Mouse (Mus musculus) small intestine, adult 2 months (tissue): ENCODE measurements at regions not wholly inside any gene's neighbourhood (a gene's known extent, or its start where the extent isn't known, plus 50 kb on each side); places are given as distances from the start of the nearest gene placed in this dataset.

Experiments used
- CTCF ChIP-seq: fragments of 200-500 bp; IDR thresholded peaks from 2 replicates; pipeline ENCODE4 v1.5.1; 2012; ENCODE audit warnings: low read depth, mild to moderate bottlenecking, control low read depth, inconsistent platforms, low read length, moderate library complexity, mixed read lengths; ENCODE audit not compliant: insufficient replicate concordance, insufficient read length; ENCODE audit errors: extremely low read depth
- POLR2A ChIP-seq: fragments of 200-500 bp; IDR thresholded peaks from 2 replicates; pipeline ENCODE4 v1.6.1; 2012; ENCODE audit warnings: low read depth, mild to moderate bottlenecking, control low read depth, inconsistent platforms, low read length, moderate library complexity

- no peak for TF ChIP-seq POLR2A
- no peak for TF ChIP-seq CTCF
Measured at GRCm38 (mm10) chr6:84327306-84328029, 266.2 kb downstream of the Cyp26b1 start.
